Mouse (Mus musculus): ENCODE data around the gene Clec1a. TPM values are rescaled to one million over a fixed set of nuclear protein-coding genes. Genes with fewer than 3 reads are reported as not detected.

Gene Clec1a
- polyA plus RNA-seq, 2 experiments: 1.3 to 2.5 TPM

DNA sequence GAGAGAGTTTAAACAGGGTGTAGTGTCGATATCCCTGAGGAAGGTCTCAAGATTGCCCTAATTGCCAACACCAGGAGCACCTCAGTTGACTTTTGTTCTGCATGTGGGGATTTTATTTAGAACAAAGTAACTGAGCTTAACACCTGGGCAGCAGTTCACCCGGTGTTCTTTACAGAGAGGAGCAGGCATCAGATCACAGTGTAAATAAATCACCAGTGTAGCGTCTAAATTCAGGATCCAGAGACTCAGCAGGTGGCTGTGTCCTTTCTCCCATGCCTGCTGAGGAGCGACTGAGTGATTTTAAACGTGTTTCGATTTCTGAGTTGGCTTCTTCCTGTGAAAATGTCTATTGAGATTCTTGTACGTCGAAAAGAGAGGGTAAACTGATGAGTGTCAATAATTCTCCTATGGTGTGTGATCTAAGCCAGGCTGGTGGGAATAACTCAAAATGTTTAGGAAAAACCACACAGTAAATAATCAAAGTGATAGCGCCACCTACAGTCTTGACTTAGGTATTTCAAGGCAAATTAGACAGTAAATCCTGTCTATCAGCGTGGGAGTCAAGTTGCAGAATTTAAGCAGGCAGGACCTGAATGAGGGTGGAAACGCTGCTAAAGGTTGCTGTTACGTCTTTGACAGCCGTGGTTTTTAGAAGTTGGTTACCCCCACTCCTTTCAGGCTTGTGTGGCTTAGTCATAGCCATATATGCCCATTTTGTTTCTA is 24.8 kb upstream of the Clec1a start:
- TF ChIP-seq POLR2A (IDR thresholded peaks at IDR 0.05; ENCODE audit: borderline replicate concordance, extremely low read depth, insufficient read depth, insufficient read length): no peak
- 31% methylated on average over 13 of the region's 13 CpGs for WGBS
- Histone ChIP-seq H3K4me2 (replicated peaks; ENCODE audit: low read depth, low read length, severe bottlenecking) (no peak overlapping the region), H3K36me3 (ENCODE audit: control insufficient read depth, insufficient read depth, low read length) (no peaks in the 10 kb centered on the region), H3K4me1 (ENCODE audit: control insufficient read depth, insufficient read depth, low read length) (no peaks in the 10 kb centered on the region), H3K9ac (ENCODE audit: low read depth, low read length, severe bottlenecking) (no peak overlapping the region), H3K27ac (replicated peaks; ENCODE audit: low read depth, low read length) (no peak overlapping the region), H3K9me3 (ENCODE audit: control insufficient read depth, low read length) (no peaks in the 10 kb centered on the region), H3K4me3 (replicated peaks; ENCODE audit: low read length) (no peak overlapping the region), H3K27me3 (ENCODE audit: control insufficient read depth, insufficient read depth, low read length) (no peaks in the 10 kb centered on the region)
- ATAC-seq (ENCODE audit: low FRiP score, low read depth): no peak
- peak; percentile 42 for DNase-seq (ENCODE audit: low spot score)

DNA sequence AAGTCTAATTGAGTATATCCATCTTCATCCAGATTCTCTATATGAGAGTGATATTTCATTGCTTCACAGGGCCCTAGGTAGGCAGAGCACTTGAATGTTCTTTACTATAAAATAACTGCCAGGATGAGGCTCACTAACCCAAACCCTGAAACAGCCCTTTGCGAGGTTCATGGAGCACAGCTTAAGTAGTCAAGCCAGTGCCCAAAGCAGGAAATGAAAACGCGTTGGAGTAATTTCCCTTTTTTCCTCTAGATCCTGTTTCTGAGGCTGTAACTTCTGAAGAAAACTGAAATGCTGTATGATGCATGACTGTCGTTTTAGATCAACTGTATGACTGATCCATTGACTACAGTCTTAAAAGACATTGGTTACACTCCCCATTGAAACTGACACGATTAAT is 20.8 kb upstream of the Clec1a start:
- H3K4me2 ChIP-seq (replicated peaks; ENCODE audit: low read depth, low read length, severe bottlenecking): no peak overlapping the region
- no peaks in the 10 kb centered on the region for H3K4me1 ChIP-seq (ENCODE audit: control insufficient read depth, insufficient read depth, low read length)
- H3K27me3 ChIP-seq (ENCODE audit: control insufficient read depth, insufficient read depth, low read length): no peaks in the 10 kb centered on the region
- DNase-seq (ENCODE audit: low spot score): no peak
- no peak for TF ChIP-seq POLR2A (IDR thresholded peaks at IDR 0.05; ENCODE audit: borderline replicate concordance, extremely low read depth, insufficient read depth, insufficient read length)
- H3K9me3 ChIP-seq (ENCODE audit: control insufficient read depth, low read length): no peaks in the 10 kb centered on the region
- no peak for ATAC-seq (ENCODE audit: low FRiP score, low read depth)
- no peak overlapping the region for H3K27ac ChIP-seq (replicated peaks; ENCODE audit: low read depth, low read length)
- no peak overlapping the region for H3K4me3 ChIP-seq (replicated peaks; ENCODE audit: low read length)
- WGBS: 60% methylated on average over 5 of the region's 5 CpGs
- no peak overlapping the region for H3K9ac ChIP-seq (ENCODE audit: low read depth, low read length, severe bottlenecking)
- H3K36me3 ChIP-seq (ENCODE audit: control insufficient read depth, insufficient read depth, low read length): no peaks in the 10 kb centered on the region

DNA sequence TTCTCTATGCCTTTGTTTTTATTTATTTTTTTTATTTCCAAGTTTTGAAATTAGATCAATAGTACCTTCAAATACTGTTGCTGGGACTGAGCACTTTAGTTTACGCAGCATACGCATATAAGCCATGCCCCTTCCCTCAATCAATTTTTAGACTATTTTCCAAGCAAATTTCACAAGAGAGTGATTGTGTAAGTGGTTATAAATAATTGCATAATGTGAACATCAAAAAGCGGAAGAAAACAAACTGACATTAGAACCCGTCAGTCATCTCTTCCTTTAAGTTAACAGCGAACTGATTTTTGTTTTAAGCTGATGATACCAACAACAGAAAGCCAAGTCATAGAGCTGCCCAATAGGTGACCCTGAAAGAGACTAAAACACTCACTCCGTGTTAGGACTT is 19.6 kb upstream of the Clec1a start:
- DNase-seq (ENCODE audit: low spot score) (no peak), ATAC-seq (ENCODE audit: low FRiP score, low read depth) (no peak)
- no peaks in the 10 kb centered on the region for H3K9me3 ChIP-seq (ENCODE audit: control insufficient read depth, low read length)
- no peak overlapping the region for H3K9ac ChIP-seq (ENCODE audit: low read depth, low read length, severe bottlenecking)
- no peak overlapping the region for H3K27ac ChIP-seq (replicated peaks; ENCODE audit: low read depth, low read length)
- no peak overlapping the region for H3K4me3 ChIP-seq (replicated peaks; ENCODE audit: low read length)
- no peak for TF ChIP-seq POLR2A (IDR thresholded peaks at IDR 0.05; ENCODE audit: borderline replicate concordance, extremely low read depth, insufficient read depth, insufficient read length)
- H3K27me3 ChIP-seq (ENCODE audit: control insufficient read depth, insufficient read depth, low read length): no peaks in the 10 kb centered on the region
- H3K36me3 ChIP-seq (ENCODE audit: control insufficient read depth, insufficient read depth, low read length): no peaks in the 10 kb centered on the region
- 91% methylated on average over 6 of the region's 6 CpGs for WGBS
- no peak overlapping the region for H3K4me2 ChIP-seq (replicated peaks; ENCODE audit: low read depth, low read length, severe bottlenecking)
- no peaks in the 10 kb centered on the region for H3K4me1 ChIP-seq (ENCODE audit: control insufficient read depth, insufficient read depth, low read length)

DNA sequence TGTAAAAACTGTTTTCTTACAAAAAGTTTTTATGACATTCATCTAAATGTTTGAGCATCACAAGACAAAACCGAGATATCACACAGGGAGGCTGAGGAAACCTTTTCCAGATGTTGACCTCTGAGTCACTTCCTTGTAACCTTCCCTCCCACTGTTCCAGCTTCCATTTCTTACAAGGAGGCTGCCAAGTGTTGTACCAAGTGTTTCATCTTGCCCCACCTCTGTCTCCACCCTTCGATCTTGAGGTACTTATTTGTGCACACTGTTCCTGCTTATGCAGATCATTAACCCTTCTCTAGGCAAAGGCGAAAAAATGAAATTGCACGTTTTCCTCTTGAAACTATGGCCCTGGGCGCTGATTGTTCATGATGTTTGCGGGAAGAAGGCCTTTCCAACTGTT is 2.1 kb downstream of the Clec1a start:
- Histone ChIP-seq H3K27ac (replicated peaks; ENCODE audit: low read depth, low read length) (no peak overlapping the region), H3K4me2 (replicated peaks; ENCODE audit: low read depth, low read length, severe bottlenecking) (no peak overlapping the region), H3K4me3 (replicated peaks; ENCODE audit: low read length) (no peak overlapping the region), H3K4me1 (ENCODE audit: control insufficient read depth, insufficient read depth, low read length) (no peaks in the 10 kb centered on the region), H3K9me3 (ENCODE audit: control insufficient read depth, low read length) (no peaks in the 10 kb centered on the region), H3K9ac (ENCODE audit: low read depth, low read length, severe bottlenecking) (no peak overlapping the region), H3K27me3 (ENCODE audit: control insufficient read depth, insufficient read depth, low read length) (no peaks in the 10 kb centered on the region), H3K36me3 (ENCODE audit: control insufficient read depth, insufficient read depth, low read length) (no peaks in the 10 kb centered on the region)
- 50% methylated on average over 6 of the region's 6 CpGs for WGBS
- DNase-seq (ENCODE audit: low spot score) (no peak), ATAC-seq (ENCODE audit: low FRiP score, low read depth) (no peak)
- TF ChIP-seq POLR2A (IDR thresholded peaks at IDR 0.05; ENCODE audit: borderline replicate concordance, extremely low read depth, insufficient read depth, insufficient read length): no peak

DNA sequence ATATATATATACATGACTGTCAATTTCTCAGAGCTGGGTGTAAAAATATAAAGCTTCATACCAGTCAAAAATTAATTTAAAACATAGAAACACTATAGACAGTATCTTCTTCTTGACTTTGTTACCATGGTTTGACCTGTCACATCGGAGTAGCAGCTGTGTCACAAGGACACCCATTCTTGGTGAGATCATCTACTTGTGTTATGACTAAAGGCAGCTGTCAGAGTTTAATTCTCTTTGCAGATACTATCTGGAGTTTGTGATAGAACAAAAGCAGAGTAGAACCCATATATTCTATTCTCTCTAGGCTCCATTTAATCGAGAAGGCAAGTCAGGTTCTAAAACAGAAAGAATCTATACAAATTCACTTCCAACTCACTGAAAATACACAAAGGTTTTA is 13.8 kb downstream of the Clec1a start:
- H3K9me3 ChIP-seq (ENCODE audit: control insufficient read depth, low read length): no peaks in the 10 kb centered on the region
- WGBS: 83% methylated on average over 2 of the region's 2 CpGs
- H3K36me3 ChIP-seq (ENCODE audit: control insufficient read depth, insufficient read depth, low read length): no peaks in the 10 kb centered on the region
- DNase-seq (ENCODE audit: low spot score): no peak
- H3K27ac ChIP-seq (replicated peaks; ENCODE audit: low read depth, low read length): no peak overlapping the region
- no peaks in the 10 kb centered on the region for H3K4me1 ChIP-seq (ENCODE audit: control insufficient read depth, insufficient read depth, low read length)
- ATAC-seq (ENCODE audit: low FRiP score, low read depth): no peak
- no peak for TF ChIP-seq POLR2A (IDR thresholded peaks at IDR 0.05; ENCODE audit: borderline replicate concordance, extremely low read depth, insufficient read depth, insufficient read length)
- H3K4me3 ChIP-seq (replicated peaks; ENCODE audit: low read length): no peak overlapping the region
- H3K27me3 ChIP-seq (ENCODE audit: control insufficient read depth, insufficient read depth, low read length): no peaks in the 10 kb centered on the region
- no peak overlapping the region for H3K9ac ChIP-seq (ENCODE audit: low read depth, low read length, severe bottlenecking)
- no peak overlapping the region for H3K4me2 ChIP-seq (replicated peaks; ENCODE audit: low read depth, low read length, severe bottlenecking)
